Mouse (Mus musculus) embryonic facial prominence, embryonic 12.5 days (tissue): ENCODE measurements around the gene Emid1. TPM values are rescaled to one million over a fixed set of nuclear protein-coding genes. Genes with fewer than 3 reads are reported as not detected.
A peak's percentile ranks its signal among the peaks of the same experiment; 100 is the strongest.

Experiments used
- ATAC-seq: fragments of 200-750 bp; cut with Nextera tagmentation; 2 replicates; pipeline ENCODE4 v1.8.0; 2017; ENCODE audit not compliant: insufficient number of reproducible peaks, insufficient read depth, low FRiP score, low TSS enrichment
- H3K27ac ChIP-seq: fragments of 300-500 bp; sonication (generic); 2 replicates; pipeline ENCODE4 v1.5.1; 2016; ENCODE audit warnings: mild to moderate bottlenecking
- H3K27me3 ChIP-seq: fragments of 300-500 bp; sonication (generic); 2 replicates; pipeline ENCODE4 v1.6.1; 2016; ENCODE audit warnings: mild to moderate bottlenecking, moderate library complexity
- H3K36me3 ChIP-seq: fragments of 300-500 bp; sonication (generic); 2 replicates; pipeline ENCODE4 v1.6.1; 2016; ENCODE audit warnings: mild to moderate bottlenecking
- H3K4me1 ChIP-seq: fragments of 300-500 bp; sonication (generic); 2 replicates; pipeline ENCODE4 v1.6.1; 2016
- H3K4me2 ChIP-seq: fragments of 300-500 bp; sonication (generic); replicated peaks from 2 replicates; pipeline ENCODE4 v1.6.1; 2016; ENCODE audit warnings: mild to moderate bottlenecking, moderate library complexity
- H3K4me3 ChIP-seq: fragments of 300-500 bp; sonication (generic); 2 replicates; pipeline ENCODE4 v1.5.1; 2016; ENCODE audit warnings: mild to moderate bottlenecking
- H3K9ac ChIP-seq: fragments of 300-500 bp; sonication (generic); 2 replicates; pipeline ENCODE4 v1.6.1; 2016; ENCODE audit warnings: mild to moderate bottlenecking, moderate library complexity
- H3K9me3 ChIP-seq: fragments of 300-500 bp; sonication (generic); 2 replicates; pipeline ENCODE4 v1.6.1; 2016; ENCODE audit warnings: mild to moderate bottlenecking, moderate library complexity
- WGBS: fragments of 180-500 bp; shearing (Covaris S2); methylation state at CpG from one replicate; pipeline ENCODE4 v1.1.7; 2016; 5-methylcytosine and 5-hydroxymethylcytosine counted together
- polyA plus RNA-seq: library from polyadenylated mRNA; unstranded; fragments of >200 nt; fragmentation: Nextera tagmentation; extraction: Ambion mirVana; gene quantifications from 2 replicates; pipeline ENCODE4 v1.2.1, GENCODE M21; 2016

Gene Emid1
- polyA plus RNA-seq, 1 experiment from 2014 or later, result 27.9 TPM

GRCm38 (mm10) chr11:5075760-5076159, 76.3 kb downstream of the Emid1 start:
- H3K4me1 ChIP-seq, result no peaks in the 10 kb centered on the region
- no peaks in the 10 kb centered on the region for H3K9me3 ChIP-seq
- H3K4me3 ChIP-seq, result no peak overlapping the region
- H3K9ac ChIP-seq, result no peak overlapping the region
- peaks cover 83% of the 10 kb centered on the region for H3K36me3 ChIP-seq
- ATAC-seq, result no peak
- no peak overlapping the region for H3K4me2 ChIP-seq
- H3K27ac ChIP-seq, result no peak overlapping the region
- H3K27me3 ChIP-seq, result no peaks in the 10 kb centered on the region

GRCm38 (mm10) chr11:5074882-5075281, 77.2 kb downstream of the Emid1 start:
- no peak for ATAC-seq
- Histone ChIP-seq H3K36me3 (peaks cover 83% of the 10 kb centered on the region), H3K27me3 (no peaks in the 10 kb centered on the region), H3K4me3 (no peak overlapping the region), H3K9me3 (no peaks in the 10 kb centered on the region), H3K9ac (no peak overlapping the region), H3K4me1 (no peaks in the 10 kb centered on the region), H3K27ac (no peak overlapping the region), H3K4me2 (no peak overlapping the region)
- WGBS, result 79% methylated on average over 4 of the region's 4 CpGs

GRCm38 (mm10) chr11:5068126-5068971, 83.7 kb downstream of the Emid1 start:
- WGBS, result 85% methylated on average over 9 of the region's 9 CpGs
- peaks cover 16% of the 10 kb centered on the region for H3K27me3 ChIP-seq
- no peaks in the 10 kb centered on the region for H3K9me3 ChIP-seq
- no peak for ATAC-seq
- no peak overlapping the region for H3K4me3 ChIP-seq
- H3K4me2 ChIP-seq, result no peak overlapping the region
- peaks cover 53% of the 10 kb centered on the region for H3K36me3 ChIP-seq
- peaks cover 15% of the 10 kb centered on the region for H3K4me1 ChIP-seq
- H3K9ac ChIP-seq, result no peak overlapping the region
- no peak overlapping the region for H3K27ac ChIP-seq

DNA sequence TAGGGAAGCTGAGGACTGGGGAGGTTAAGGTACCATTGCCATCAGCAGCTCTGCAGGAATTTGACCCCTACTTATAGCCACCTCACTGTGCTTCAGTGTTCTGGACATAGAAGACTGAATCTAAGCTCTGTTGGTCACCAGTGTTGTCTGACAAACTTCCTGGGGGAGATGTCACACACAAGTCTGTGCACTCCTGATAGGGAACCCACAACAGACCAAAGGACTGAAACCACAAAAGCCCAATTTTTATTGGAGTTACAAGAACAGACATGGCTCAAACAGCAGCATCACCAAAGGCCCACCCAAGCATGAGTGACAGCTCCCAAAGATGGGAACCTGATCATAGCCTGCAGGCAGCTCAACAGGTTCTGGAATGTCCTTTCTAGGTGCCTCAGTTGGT, 85.0 kb downstream of the Emid1 start:
- H3K27me3 ChIP-seq, result peaks cover 28% of the 10 kb centered on the region
- no peak overlapping the region for H3K9ac ChIP-seq
- H3K4me2 ChIP-seq, result no peak overlapping the region
- no peak overlapping the region for H3K4me3 ChIP-seq
- ATAC-seq, result no peak
- peaks cover 40% of the 10 kb centered on the region for H3K36me3 ChIP-seq
- peaks cover 26% of the 10 kb centered on the region for H3K4me1 ChIP-seq
- H3K27ac ChIP-seq, result no peak overlapping the region
- H3K9me3 ChIP-seq, result no peaks in the 10 kb centered on the region

DNA sequence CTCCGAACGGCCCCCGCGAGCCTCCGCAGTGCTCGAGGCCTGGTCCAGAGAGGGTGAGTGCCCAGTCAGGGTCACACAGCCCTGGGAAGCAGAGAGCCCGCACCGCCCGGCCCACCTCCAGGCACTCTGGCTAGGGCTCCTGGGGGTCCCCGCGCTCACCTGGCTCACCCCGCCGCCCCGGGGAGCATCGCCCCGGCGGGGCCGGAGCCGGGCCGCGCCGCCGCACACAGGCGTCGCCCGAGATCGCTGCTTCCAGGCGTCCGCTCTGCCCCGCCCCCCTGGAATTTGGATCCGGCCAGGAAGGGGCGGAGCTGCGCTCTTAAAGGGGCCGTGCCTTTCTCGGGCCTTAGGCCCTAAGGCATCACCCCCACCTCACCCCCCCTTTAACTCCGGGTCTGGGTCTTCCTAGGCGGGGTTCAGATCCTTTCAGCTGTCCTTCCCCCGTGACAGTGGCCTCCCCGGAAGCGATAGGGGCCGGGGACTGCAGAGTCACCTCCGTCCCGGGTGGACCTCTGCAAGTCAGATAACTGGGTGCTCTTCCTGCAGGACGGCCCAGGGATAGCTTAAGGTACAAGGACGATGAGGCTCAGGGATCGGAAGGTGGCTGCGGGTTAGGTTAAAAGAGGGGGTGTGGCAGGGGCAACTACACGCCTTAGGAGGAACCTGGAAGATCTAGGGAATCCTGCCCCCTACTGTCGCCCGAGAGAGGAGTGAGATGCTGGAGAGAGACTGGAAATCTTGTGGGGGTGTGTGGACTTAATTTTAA, 86.8 kb downstream of the Emid1 start, which contains the start of gene Gas2l1:
Gene Gas2l1, minus strand, starts transcription at position 272 of the 766 bp plus-strand sequence.
- peak within 1 kb of the TSS; percentile 64 for H3K9ac ChIP-seq
- peak; percentile 71 for ATAC-seq
- no peaks in the 10 kb centered on the region for H3K9me3 ChIP-seq
- peaks cover 40% of the 10 kb centered on the region for H3K4me1 ChIP-seq
- H3K36me3 ChIP-seq, result peaks cover 22% of the 10 kb centered on the region
- H3K4me3 ChIP-seq, result peak within 1 kb of the TSS; percentile 75
- H3K4me2 ChIP-seq, result peak within 1 kb of the TSS; percentile 80
- no peak within 1 kb of the TSS; the same call in 1 of the 2 replicates for H3K27ac ChIP-seq
- WGBS, result under 1% methylated on average over 49 of the region's 50 CpGs
- H3K27me3 ChIP-seq, result peaks cover 47% of the 10 kb centered on the region

- Histone ChIP-seq H3K27ac (no peak overlapping the region), H3K9me3 (no peaks in the 10 kb centered on the region), H3K4me1 (peaks cover 42% of the 10 kb centered on the region), H3K9ac (peak overlapping the region; percentile 64), H3K4me3 (peak overlapping the region; percentile 75), H3K4me2 (peak overlapping the region; percentile 80), H3K36me3 (peaks cover 17% of the 10 kb centered on the region), H3K27me3 (peaks cover 54% of the 10 kb centered on the region)
- 12% methylated on average over 37 of the region's 38 CpGs for WGBS
- no peak for ATAC-seq
These were observed 87.6 kb downstream of the Emid1 start for GRCm38 (mm10) chr11:5064282-5065055.

DNA sequence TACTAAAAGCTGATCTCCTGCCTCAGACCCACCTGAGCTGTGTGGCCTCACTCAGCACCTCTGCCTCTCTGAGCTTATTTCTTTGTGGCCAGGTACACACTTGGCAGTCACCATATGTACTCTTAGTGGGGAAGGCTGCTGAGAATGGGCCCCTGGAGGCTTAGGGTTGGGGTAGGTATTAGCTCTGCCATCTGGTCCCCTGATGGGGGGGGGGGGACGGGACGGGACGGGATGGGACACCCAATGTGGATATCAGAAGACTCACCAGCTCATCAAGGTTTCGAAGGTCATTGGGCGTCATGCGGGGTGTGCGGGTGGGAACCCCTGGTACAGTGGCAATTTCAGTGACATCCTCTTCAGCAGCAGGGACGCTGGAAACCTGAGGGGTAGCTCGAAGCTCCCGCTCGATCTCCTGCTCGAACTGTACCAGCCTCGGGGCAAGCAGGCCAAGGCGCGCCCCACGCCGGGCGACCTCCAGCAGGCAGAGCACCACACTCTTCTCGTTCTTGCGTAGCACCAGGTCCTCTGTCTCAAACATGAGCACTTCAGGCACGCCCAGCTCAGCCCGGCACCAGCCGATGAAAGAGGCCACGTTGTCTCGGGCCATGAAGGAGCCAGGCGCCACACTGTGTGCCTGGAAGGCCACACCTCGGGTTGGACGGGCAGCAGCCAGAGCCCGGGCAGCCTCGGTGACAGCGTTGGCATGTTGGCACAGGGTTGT, 88.3 kb downstream of the Emid1 start:
- Histone ChIP-seq H3K4me2 (peak overlapping the region; percentile 80), H3K4me1 (peaks cover 47% of the 10 kb centered on the region), H3K36me3 (peaks cover 10% of the 10 kb centered on the region), H3K27ac (no peak overlapping the region), H3K9me3 (no peaks in the 10 kb centered on the region), H3K4me3 (peak overlapping the region; percentile 75), H3K9ac (peak overlapping the region; percentile 64; the same call in 1 of the 2 replicates), H3K27me3 (peaks cover 62% of the 10 kb centered on the region)
- 47% methylated on average over 31 of the region's 31 CpGs for WGBS
- no peak for ATAC-seq

DNA sequence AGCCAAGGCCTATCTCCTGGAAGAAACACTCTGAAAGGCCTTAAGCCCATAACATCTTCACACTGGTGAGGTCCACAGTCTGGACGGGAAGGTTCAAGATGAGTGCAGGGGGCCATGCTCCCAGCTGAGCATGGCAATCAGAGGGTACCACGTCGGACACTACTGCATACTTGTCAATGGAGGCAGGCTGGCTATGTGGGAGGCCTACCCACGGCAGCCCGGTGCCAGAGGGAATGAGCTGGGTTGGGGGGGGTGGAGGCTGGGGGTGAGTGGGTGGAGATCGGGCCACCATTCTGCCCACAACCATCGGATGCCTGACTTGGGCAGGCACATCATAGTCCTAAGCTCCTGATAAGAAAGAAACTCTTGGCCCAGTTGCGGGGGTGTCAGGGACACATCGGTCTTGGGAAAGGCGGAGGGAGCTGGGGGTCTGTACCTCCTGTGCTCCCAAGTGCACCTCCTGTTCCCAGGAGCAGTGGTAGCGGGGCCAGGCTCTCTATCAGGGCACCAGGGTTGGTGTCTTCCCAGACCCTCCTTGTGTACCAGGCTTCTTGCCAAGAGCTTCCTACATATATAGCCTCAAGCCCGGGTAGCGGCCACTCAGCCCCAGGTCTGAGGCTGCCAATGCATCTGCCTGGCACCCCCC, 89.1 kb downstream of the Emid1 start:
- Histone ChIP-seq H3K27me3 (peaks cover 69% of the 10 kb centered on the region), H3K9me3 (no peaks in the 10 kb centered on the region), H3K4me3 (peak overlapping the region; percentile 36; the same call in 1 of the 2 replicates), H3K4me2 (no peak overlapping the region), H3K27ac (no peak overlapping the region), H3K9ac (no peak overlapping the region), H3K4me1 (peaks cover 52% of the 10 kb centered on the region), H3K36me3 (peaks cover 2% of the 10 kb centered on the region)
- no peak for ATAC-seq
- WGBS, result 67% methylated on average over 13 of the region's 13 CpGs

DNA sequence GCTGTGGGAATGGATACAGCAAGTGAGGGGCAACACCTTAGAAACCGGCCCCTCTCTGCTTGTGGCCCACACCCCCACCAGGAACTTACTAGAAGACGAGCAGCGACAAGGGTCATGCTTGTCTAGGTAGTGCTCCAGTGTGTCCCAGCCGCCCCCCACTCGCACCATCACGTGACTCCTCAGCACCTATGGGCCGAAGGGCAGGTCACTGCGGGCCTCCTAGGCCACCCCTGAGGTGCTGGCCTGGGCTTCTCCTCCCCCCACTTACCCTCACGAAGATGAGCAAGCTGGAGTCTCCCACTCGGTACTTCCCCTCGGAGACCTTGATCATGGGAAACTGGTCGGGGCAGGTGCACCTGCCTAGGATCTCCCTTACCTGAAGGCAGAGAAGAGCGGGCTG, 89.7 kb downstream of the Emid1 start:
- H3K27me3 ChIP-seq, result peaks cover 76% of the 10 kb centered on the region
- no peaks in the 10 kb centered on the region; the same call in 1 of the 2 replicates for H3K36me3 ChIP-seq
- no peaks in the 10 kb centered on the region for H3K9me3 ChIP-seq
- peak overlapping the region; percentile 47; the same call in 1 of the 2 replicates for H3K9ac ChIP-seq
- WGBS, result 12% methylated on average over 13 of the region's 13 CpGs
- H3K4me1 ChIP-seq, result peaks cover 58% of the 10 kb centered on the region
- ATAC-seq, result no peak
- peak overlapping the region; percentile 36 for H3K4me3 ChIP-seq
- peak overlapping the region; percentile 75 for H3K4me2 ChIP-seq
- H3K27ac ChIP-seq, result no peak overlapping the region

- peaks cover 63% of the 10 kb centered on the region for H3K4me1 ChIP-seq
- H3K9ac ChIP-seq, result peak overlapping the region; percentile 47
- H3K27me3 ChIP-seq, result peaks cover 83% of the 10 kb centered on the region
- no peaks in the 10 kb centered on the region; the same call in 1 of the 2 replicates for H3K36me3 ChIP-seq
- H3K4me2 ChIP-seq, result peak overlapping the region; percentile 75
- no peak for ATAC-seq
- H3K27ac ChIP-seq, result no peak overlapping the region
- whole genome bisulfite sequencing, result 4% methylated on average over 62 of the region's 62 CpGs
- H3K9me3 ChIP-seq, result no peaks in the 10 kb centered on the region
- peak overlapping the region; percentile 36 for H3K4me3 ChIP-seq
These were observed 90.5 kb downstream of the Emid1 start for GRCm38 (mm10) chr11:5061413-5062139.
